Mouse (Mus musculus) fat pad, adult 2 months (tissue): ENCODE data around the gene Znrf4.

Source experiments
- DNase-seq: peaks from one replicate; pipeline ENCODE4 v3.0.0-alpha.2; 2011; ENCODE audit warnings: low read depth, low spot score; ENCODE audit errors: extremely low read depth

The Znrf4 gene

DNA sequence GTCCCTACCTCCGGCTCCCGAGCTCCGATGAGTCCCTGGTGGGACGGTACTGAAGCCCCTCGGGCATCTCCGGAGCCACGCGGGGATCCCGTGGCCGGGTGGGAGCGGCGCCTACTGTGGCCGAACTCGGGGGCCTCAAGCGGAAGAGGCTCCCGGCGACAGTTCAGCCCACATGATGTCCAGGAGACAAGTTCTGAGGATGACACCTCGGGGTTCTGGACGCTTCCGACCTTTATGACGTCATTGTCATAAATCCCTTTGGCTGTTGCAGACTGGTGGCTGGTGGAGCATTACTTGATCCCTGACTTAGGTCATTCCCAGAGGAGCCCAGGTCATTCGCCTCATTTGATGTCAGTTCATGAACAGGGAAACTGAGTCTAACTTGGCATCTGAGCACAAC is at the start of gene Znrf4:
TSS of gene Znrf4 (minus strand) at position 122 of the 400 bp plus-strand sequence.
- DNase-seq: no peak

GRCm38 (mm10) chr17:56561866-56562265 is 49.6 kb upstream of the Znrf4 start:
- DNase-seq: no peak

- DNase-seq: no peak
Measured at GRCm38 (mm10) chr17:56560131-56560530, 47.9 kb upstream of the Znrf4 start.

DNA sequence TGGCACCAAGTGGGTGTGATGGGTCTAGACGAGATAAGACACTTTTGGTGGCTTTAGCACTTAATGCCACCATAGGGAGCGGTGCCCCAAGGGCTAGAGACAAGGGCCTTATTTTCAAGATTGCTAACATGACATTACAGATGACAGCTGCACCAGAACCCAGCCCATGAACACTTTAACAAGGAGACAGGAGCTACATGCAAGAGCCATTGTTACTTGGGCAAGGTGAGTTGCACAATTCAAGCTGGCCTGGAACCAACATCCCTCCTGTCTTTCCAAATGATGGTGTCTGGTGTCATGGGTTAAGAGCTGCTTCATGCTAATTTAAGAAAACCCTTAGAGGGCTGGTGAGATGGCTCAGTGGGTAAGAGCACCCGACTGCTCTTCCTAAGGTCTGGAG is 47.2 kb upstream of the Znrf4 start:
- peak; percentile 84 for DNase-seq

DNA sequence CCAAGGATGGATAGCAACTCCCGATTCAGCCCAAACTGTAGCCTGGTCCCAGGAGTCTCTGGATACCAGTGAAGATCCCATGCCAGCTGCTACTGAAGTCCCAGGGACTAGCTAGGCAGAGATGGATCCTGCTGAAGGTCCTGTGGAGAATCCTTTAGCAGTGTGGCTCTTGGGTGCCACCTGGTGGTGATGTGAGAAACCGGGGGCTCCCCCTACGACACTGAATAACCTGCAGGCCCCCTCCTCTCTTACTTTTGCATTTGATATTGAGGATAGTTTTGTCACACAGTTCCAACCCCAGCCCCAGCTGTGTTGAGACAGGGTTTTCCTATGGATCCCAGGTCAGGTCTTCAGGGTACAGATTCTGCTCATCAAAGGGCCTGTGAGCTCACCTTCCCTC is 46.2 kb upstream of the Znrf4 start:
- DNase-seq: no peak

GRCm38 (mm10) chr17:56554122-56554551 is 41.9 kb upstream of the Znrf4 start, which contains the start of gene Gm20219:
Gene Gm20219, minus strand, starts transcription at chr17:56554387.
- peak; percentile 77 for DNase-seq

- no peak for DNase-seq
Measured at GRCm38 (mm10) chr17:56552781-56553363, 40.6 kb upstream of the Znrf4 start.

DNA sequence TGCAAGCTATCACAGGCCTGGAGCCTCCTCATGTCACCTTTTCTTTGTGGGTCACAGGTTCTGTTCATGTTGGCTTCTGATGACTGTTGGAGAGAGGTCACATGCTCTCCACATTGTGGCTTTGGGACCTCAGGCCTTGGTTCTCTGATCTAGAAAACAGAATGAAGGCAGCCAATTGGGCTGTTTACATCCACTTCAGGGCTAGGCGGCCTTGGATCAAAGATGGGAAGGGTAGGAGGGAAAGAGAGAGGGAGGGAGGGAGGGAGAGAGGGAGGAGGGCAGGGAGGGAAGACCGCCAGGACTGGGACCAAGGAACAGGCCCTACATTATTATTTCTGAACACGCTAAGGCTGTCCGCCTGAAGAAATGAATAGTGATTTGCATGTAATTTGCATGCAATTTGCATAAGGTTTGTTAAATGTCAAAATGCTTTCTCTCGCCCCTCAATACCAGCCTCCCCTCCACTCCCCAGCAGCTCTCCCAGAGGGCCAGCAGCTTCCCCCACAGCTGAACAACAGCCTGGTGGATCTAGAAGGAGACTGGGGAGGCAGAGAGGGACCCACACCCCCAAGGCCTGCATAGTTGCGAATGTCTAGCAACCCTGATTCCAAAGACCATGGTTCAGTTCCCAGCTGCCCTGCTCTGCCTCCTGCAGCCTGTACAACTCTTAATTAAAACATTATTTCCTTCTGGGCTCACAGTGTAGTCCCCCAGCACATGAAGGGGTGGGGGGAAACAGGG is 39.8 kb upstream of the Znrf4 start:
- peak; percentile 80 for DNase-seq

DNA sequence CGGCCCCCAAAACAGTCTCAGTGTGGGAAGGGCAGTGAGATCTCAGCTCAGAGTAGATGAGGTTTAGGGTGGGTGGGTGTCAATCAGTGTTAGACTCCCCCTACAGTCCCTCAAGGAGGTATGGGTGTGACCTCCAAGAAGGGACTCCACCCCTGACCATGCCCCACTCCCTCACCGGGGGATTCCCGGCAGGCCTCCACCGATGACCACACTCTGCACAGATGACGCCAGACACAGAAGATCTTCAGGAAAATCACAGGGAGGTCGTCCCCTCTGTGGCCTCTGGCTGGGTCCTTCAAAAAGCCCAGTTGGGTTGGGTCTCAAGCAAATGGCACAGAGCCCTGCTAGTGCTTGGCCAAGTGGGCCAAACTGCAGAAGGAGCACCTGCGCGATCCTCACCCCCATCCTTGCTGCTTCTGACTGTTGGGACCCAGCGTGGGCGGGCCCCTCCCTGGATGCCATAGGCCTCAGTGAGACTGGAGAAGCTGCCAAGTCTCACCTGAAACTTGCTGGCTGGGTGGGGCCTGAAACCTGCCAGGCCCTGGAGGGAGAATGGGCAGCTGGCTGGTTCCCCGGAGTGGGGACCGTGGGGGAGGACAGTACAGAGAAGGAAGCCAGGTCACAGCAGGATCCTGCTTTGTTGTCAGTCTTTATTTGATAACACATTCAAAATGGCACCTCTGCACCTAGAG is 38.7 kb upstream of the Znrf4 start:
- peak; percentile 72 for DNase-seq

GRCm38 (mm10) chr17:56548605-56549105 is 36.4 kb upstream of the Znrf4 start:
- no peak for DNase-seq

- DNase-seq: no peak
Measured at GRCm38 (mm10) chr17:56547846-56548604, 35.8 kb upstream of the Znrf4 start.

DNA sequence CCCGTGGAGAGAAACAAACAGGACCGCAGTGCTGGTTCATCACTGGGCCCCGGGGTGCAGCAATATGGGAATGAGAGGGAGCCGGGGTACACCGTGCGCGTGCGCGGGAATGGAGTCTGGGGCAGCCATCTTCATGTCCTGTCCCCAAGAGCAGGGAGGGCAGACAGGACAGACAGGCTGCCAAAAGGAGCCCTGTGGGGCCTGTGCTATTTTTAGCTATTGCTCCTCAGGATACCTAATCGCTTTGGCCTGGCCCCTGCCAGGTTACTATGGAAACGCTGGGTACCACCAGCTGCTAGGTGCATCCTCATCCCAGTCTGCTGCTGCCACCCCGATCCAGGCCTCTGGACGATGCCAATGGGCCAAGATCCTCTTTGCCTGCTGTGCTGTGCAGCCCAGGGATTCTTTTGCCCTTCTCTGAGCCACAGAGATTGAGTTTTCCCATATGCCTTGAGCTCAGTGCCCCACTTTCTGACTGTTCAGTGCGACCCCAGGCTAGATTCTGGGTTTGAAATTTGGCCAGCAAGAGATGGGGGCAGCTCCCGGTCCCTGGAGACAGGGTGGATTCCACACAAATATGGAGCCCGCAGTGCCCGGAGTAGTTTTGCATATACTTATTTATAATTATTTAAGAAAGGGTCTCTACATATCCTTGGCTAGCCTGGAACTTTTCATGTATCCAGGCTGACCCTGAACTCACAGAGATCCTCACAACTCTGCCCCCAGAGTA is 35.0 kb upstream of the Znrf4 start:
- DNase-seq: no peak

GRCm38 (mm10) chr17:56546576-56546975 is 34.3 kb upstream of the Znrf4 start:
- DNase-seq: no peak

DNA sequence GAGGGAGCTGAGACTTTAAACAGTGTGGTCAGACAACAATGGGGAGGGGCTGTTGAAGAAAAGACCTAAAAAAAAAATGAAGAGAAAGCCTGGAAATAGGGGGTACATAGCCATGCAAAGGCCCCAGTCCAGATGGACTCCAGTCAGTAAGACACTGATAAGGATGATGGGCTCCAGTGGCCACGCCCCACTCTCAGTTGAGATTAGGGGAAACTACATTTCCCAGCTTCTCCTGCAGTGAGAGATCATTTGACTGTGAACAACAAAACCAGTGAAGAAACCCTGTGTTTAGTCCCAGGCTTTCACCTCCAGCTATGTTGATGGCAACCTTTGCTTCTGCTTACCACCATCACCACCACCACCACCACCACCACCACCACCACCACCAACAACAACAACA is 33.7 kb upstream of the Znrf4 start:
- DNase-seq: no peak

- DNase-seq: no peak
Measured at GRCm38 (mm10) chr17:56544699-56545387, 32.6 kb upstream of the Znrf4 start.

GRCm38 (mm10) chr17:56543684-56544224 is 31.5 kb upstream of the Znrf4 start:
- no peak for DNase-seq

GRCm38 (mm10) chr17:56542736-56543135 is 30.5 kb upstream of the Znrf4 start:
- no peak for DNase-seq

DNA sequence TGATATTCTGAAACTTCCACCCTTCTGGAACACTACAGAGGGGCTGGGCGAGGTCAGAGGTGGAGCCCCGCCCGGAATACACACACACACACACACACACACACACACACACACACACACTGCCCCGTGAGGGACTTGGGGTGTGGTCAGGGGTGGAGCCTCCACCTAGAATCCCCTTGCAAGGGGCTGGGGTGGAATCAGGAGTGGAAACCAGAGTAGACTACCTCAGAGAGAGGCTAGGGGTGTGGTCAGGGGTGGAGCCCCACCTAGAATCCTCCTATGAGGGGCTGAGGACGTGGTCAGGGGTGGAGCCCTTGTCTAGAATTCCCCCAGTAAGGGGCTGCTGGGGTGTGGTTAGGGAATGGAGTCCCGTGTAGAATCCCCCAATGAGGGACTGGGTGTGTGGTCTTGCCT is 28.3 kb upstream of the Znrf4 start:
- no peak for DNase-seq

DNA sequence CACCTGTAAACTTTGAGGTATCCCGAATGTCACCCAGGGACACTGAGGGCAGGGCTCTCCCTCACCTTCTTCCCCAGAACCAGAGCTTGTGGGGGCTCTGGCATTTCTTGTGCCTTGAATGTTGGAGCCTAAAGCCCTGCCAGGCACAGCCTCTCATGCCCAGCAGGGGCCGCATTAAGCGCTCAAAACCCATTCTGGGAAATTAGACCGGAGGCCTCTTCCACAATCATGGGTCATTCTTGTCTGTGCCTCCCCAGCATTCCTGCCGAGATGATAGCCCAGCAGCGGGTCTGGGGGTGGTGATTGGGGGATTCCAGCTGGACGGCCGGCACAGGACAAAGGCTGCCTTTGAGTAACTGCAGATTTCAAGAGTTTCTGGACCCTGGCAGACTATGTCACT is 25.7 kb upstream of the Znrf4 start:
- no peak for DNase-seq

DNA sequence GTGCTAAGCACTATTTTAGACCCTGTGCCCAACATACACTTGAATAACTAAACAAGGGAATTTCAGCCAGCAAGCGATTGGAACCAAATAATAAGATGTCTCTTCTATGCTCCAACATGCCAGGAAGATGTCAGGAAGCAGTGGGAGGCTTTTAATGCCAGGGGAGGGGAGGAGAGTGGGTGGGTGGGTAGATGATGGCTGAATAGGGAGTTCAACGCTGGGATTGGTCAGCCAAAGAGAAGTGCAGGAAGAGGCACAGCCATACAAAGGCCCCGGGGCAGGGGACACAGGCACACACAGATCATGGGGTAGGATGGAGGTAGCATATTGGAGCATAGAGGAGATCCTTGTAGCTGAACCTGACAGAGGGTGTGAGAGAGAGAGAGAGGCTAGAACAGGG is 24.6 kb upstream of the Znrf4 start:
- no peak for DNase-seq
